Mouse (Mus musculus): ENCODE data around the gene Oaz2.
"Not testable (repeated sequence)": the region's sequence is repeated elsewhere in the genome, so short reads cannot be mapped to it uniquely, and the experiment has no call there.

Gene Oaz2

GRCm38 (mm10) chr9:65667701-65668100 lies at the start of gene Oaz2:
Oaz2 (plus strand) TSS chr9:65668001.
- DNase-seq: no peak

- no peak for DNase-seq
Measured at GRCm38 (mm10) chr9:65619311-65619710, 48.5 kb upstream of the Oaz2 start.

DNA sequence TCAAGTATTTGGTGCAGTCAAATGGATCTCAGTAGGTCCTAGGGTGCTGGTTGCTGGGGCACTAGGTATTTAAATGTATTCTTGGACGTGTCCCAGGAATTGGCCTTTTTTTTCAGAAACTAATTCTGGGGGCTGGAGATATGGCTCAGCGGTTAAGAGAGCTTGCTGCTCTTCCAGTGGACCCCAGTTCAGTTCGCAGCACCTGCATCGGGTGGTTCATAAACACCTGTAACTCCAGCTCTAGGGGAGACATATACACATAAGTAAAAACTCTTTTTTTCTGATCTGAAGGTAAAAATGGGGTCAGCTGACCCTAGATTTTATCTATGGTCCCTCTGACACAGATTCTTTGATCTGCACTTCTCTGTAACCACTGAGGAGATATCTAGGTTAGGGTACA lies 46.6 kb upstream of the Oaz2 start:
- no peak for DNase-seq

GRCm38 (mm10) chr9:65621666-65622065 lies 46.1 kb upstream of the Oaz2 start:
- no peak for DNase-seq

GRCm38 (mm10) chr9:65622826-65623225 lies 45.0 kb upstream of the Oaz2 start:
- DNase-seq: no peak

- DNase-seq: no peak
Measured at GRCm38 (mm10) chr9:65624266-65624665, 43.5 kb upstream of the Oaz2 start.

- no peak for DNase-seq
Measured at GRCm38 (mm10) chr9:65629025-65629766, 38.6 kb upstream of the Oaz2 start, which contains the start of gene Rbpms2. Rbpms2 (plus strand) TSS chr9:65629648.

DNA sequence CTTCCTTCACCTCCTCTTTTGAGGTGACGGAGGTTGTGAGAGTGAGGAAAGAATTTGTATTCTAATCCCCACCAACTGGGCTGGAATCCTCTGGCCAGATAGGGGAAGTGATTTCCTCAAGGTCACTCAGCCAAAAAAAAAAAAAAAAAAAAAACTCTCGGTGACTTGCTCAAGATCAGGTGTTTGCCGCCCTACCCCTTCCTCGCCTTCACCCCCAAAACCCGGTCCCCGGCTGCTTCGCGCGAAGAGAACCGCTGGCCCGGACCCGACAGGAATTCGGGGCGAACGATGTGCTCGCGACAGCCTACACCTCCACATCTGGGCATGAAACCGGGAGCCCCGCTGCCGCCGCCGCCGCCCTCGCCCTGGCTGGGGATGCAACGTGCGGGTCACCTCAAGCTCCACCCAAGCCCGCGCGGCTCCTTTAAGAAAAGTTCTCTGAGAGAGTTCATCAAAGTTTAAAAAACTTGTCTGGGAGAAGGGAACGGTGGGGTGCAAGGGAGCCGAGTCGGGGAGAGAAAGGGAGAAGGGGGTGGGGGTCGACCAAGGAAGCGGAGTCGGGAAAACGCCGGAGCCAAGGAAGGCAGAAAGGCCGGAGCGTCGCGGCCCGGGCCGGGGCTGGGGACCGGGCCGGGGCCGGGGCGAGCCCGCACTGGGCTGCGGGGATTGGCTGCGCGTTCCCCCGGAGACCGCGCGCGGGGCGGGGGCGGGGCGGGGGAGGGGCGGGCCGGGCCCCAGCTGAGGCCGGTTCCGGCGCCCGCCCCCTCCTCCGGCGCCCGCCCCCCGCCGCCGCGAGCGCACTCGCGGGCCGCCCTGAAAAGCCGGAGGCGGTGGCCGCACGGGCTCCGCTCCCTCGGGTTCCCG lies 37.8 kb upstream of the Oaz2 start:
- no peak for DNase-seq

GRCm38 (mm10) chr9:65630631-65631353 lies 37.0 kb upstream of the Oaz2 start:
- DNase-seq: no peak

- no peak for DNase-seq
Measured at GRCm38 (mm10) chr9:65631354-65632021, 36.3 kb upstream of the Oaz2 start.

DNA sequence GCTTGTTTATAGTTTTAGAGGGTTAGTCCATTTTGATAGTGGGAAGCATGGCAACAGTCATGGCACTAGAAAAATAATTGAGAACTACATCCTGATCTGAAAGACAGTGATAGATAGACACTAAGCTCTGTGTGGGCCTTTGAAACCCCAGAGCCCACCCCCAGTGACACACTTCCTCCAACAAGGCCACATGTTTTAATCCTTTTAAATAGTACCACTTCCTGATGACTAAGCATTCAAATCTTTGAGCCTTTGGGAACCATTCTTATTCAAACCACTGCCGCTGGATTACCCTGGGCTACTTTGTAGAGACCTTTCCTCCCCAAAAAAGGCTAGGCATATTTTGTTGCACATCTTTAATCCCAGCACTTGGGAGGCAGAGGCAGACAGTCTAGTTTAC lies 32.0 kb upstream of the Oaz2 start:
- no peak for DNase-seq

DNA sequence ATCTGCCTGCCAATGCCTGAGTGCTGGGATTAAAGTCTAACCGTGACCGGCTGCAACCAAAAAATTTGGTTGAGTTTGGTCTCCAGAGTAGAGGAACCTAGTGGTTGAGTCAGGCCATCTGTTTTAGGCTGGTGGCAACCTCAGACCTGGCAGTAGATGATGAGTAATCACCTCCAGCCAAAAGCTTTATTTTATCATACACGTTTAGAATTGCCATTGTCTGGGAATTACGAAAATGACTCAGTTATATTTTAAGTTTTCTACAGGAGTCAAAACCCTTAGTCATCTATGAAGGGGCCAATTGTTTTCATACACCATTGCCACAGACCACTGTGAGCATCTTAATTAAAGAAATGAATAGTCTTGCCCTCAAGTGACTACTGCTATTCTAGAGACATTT lies 30.9 kb upstream of the Oaz2 start:
- DNase-seq: no peak

DNA sequence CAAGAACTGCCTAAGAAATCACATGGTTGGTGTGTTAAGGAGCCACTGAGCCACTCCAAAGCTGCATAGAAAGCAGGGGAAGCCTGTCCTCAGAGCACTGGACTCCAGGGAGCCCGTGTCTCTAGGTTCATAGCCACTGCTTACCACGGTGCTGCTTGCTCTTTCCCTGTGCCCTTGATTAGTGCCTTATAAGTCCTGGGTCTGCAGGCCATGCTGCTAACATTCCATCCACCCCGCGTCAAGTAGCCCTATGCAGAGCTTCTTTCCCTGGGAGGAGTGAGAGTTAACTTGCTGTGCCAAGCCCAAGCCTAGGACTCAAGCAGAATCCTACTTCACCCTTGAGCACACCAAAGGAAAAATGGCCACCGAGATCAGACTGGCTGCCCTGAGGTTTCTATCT lies 28.7 kb upstream of the Oaz2 start:
- DNase-seq: no peak

- no peak for DNase-seq
Measured at GRCm38 (mm10) chr9:65640838-65641410, 26.9 kb upstream of the Oaz2 start.

DNA sequence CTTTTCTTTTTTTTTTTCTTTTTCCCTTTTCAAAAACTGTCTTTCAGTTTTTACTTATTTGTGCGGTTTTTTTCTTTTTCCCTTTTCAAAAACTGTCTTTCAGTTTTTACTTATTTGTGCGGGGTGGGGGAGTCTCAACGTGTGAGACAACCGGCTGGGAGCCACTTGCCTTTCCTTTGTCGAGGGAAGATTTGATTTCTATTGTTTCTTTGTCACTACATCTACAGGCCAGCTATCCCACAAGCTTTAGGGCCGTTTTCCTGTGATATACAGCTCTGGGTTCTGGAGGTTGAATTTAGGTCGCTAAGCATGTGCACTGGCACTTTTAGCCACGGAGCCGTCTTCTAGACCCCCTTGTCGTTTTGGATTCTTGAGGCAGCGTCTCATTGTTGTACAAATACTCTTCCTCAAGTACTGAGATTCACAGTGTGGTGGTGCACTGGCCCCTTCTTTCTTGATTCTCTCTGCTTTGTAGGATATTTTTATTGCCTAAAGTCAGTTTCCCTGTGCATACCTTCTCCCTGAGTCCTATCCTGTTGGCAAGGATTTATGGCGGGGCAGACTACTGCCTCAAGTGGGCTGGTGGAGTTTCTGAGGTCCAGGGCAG lies 26.3 kb upstream of the Oaz2 start:
- no peak for DNase-seq

DNA sequence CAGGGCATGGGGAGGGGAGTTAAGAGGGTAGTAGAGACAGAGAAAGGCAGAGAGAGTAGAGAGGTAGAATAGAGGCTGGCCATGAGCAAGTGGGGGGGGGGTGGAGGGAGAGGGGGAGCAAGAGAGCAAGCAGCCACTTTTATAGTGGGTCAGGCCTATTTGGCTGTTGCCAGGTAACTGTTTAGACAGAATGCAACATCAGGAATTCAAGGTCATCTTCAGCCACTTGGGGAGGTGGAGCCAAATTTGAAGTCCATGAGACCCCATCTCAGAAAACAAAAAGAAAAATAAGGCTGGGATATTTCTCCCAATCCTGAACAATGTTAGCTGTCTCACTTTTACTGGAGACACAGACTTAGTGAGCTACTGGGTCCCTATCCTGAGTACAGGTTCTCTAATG lies 25.3 kb upstream of the Oaz2 start:
- no peak for DNase-seq

- DNase-seq: no peak
Measured at GRCm38 (mm10) chr9:65644960-65645359, 22.8 kb upstream of the Oaz2 start.

DNA sequence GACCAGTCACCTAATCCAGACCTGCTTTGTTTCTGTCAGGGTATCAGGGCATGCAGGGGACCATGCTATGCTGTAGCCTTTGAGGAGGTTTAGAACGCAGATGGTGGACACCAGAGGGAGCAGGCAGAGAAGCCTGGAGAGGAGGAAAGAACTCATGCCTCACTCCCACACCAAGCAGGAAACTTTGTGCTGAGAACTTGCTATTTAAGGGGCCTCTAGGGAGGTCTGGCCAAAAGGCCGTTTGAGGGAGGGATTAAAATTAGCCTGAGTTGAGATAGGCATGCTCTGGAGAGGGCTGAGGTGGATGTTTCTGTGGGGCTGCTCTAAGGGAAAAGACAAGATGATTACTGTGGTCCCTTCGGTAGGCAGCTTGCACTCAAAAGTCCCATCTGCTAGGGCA lies 21.8 kb upstream of the Oaz2 start:
- DNase-seq: no peak

- no peak for DNase-seq
Measured at GRCm38 (mm10) chr9:65646782-65647181, 21.0 kb upstream of the Oaz2 start.

GRCm38 (mm10) chr9:65648730-65649129 lies 19.1 kb upstream of the Oaz2 start:
- no peak for DNase-seq

DNA sequence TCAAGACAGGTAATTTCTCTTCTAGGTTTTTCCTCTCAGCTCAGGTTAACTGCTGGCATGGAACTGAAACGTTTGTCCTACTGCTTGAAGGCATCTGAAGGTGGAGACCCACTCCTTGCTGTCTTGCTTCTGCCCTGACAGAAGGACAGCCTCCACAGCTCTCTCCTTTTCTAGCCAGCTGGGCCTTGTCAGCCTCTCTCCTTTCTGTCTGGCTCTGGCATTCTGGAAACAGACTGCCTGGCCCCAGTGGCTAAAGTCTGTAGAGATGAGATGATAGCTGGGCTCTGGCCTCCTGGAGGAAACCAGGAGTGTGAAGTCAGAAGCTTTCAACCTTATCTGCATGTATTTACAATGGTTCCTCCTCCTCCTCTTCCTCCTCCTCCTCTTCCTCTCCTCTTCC lies 17.8 kb upstream of the Oaz2 start:
- DNase-seq: no peak

GRCm38 (mm10) chr9:65651957-65652356 lies 15.8 kb upstream of the Oaz2 start:
- not testable (repeated sequence) for DNase-seq
